Mouse (Mus musculus): ENCODE measurements around the gene Zxdb.
"Not testable (repeated sequence)": the region's sequence is repeated elsewhere in the genome, so short reads cannot be mapped to it uniquely, and the experiment has no call there.

DNA sequence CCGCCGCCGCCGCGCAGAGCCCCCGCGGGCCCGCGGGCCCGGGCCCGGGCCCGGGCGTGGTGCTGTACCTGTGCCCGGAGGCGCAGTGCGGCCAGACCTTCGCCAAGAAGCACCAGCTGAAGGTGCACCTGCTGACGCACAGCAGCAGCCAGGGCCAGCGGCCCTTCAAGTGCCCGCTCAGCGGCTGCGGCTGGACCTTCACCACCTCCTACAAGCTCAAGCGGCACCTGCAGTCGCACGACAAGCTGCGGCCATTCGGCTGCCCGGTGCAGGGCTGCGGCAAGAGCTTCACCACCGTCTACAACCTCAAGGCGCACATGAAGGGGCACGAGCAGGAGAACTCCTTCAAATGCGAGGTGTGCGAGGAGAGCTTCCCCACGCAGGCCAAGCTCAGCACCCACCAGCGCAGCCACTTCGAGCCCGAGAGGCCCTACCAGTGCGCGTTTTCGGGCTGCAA is 1.3 kb downstream of the Zxdb start:
- not testable (repeated sequence) for TF ChIP-seq CTCF (IDR thresholded peaks at IDR 0.05; ENCODE audit: control insufficient read depth, insufficient read depth, insufficient replicate concordance, low read depth, low read length); POLR2A (IDR thresholded peaks at IDR 0.05; ENCODE audit: control insufficient read depth, low read depth, low read length)

Data from testis, adult 2 months (tissue).